In genomic region chr5:107099076-107099475, GRCm38 (mm10) we compare ENCODE assay signal across 14 mouse cellular contexts.
DNase-seq lines count a peak whose midpoint lies in the region; ATAC-seq lines count a peak whose summit lies in the region.
"Had no signal": no experiment of that assay in that cellular context is flagged by ENCODE, and none has a peak within 500 bp of the region (broad histone marks: within the 10 kb centered on the region; RNA-seq: fewer than 3 reads in every experiment).

No protein-coding gene starts in this region.

- ATAC-seq in liver, embryonic 11.5 days (replicated peaks; ENCODE audit: low FRiP score) = no peak
- ATAC-seq: activated CD4-positive, CD25-positive, alpha-beta regulatory T cell, adult 4 months; forebrain, embryonic 16.5 days had no signal

- H3K27me3 ChIP-seq in liver, embryonic 11.5 days (replicated peaks; ENCODE audit: control insufficient read depth, insufficient read depth, low read length) = no peaks in the 10 kb centered on the region
- H3K27me3 ChIP-seq: liver, embryonic 15.5 days had no signal

- peak; percentile 66 for DNase-seq in adrenal gland, adult 2 months
- no peak for DNase-seq in adrenal gland, adult 18-20 months (ENCODE audit: low spot score in 2 of 2)
- DNase-seq in kidney, postnatal 10 days = peak; percentile 64
- no peak for DNase-seq in kidney, adult 18-20 months
- DNase-seq in adrenal gland, postnatal 10 days = peak; percentile 79
- DNase-seq in cerebellum, postnatal 25 days = peak; percentile 59 to 76
- DNase-seq in right cerebral cortex, adult 2 months (ENCODE audit: low spot score in 2 of 2) = no peak
- no peak for DNase-seq in liver, embryonic 11.5 days (ENCODE audit: low spot score)
- DNase-seq: right cerebral cortex, adult 18-20 months had no signal

- no peak overlapping the region for H3K9ac ChIP-seq in liver, embryonic 11.5 days (ENCODE audit: low read depth, low read length)
- H3K9ac ChIP-seq: liver, embryonic 15.5 days had no signal

- no peak overlapping the region for H3K4me3 ChIP-seq in liver, embryonic 11.5 days (ENCODE audit: low read depth, low read length)
- H3K4me3 ChIP-seq: liver, embryonic 15.5 days; myocyte had no signal

- peaks cover 12% of the 10 kb centered on the region for H3K4me1 ChIP-seq in liver, embryonic 11.5 days (replicated peaks; ENCODE audit: control insufficient read depth, insufficient read depth, low read length)

- H3K27ac ChIP-seq in liver, embryonic 11.5 days (ENCODE audit: low read depth, low read length) = no peak overlapping the region
- H3K27ac ChIP-seq: kidney, postnatal 0 days; liver, embryonic 15.5 days had no signal

- H3K36me3 ChIP-seq in liver, embryonic 11.5 days (ENCODE audit: control insufficient read depth, insufficient read depth, low read length) = no peaks in the 10 kb centered on the region
- H3K36me3 ChIP-seq: liver, embryonic 15.5 days had no signal

- 77% methylated on average over 5 of the region's 6 CpGs for WGBS in liver, embryonic 11.5 days

- H3K9me3 ChIP-seq in liver, embryonic 11.5 days (ENCODE audit: control insufficient read depth, low read length) = no peaks in the 10 kb centered on the region
- H3K9me3 ChIP-seq: liver, embryonic 15.5 days had no signal

- no peak overlapping the region for H3K4me2 ChIP-seq in liver, embryonic 11.5 days
- H3K4me2 ChIP-seq: liver, embryonic 15.5 days had no signal

Comparison
In these comparisons a context has a peak if more than half of its experiments do, and no peak if none do; other contexts are left out.
1. DNase-seq: peak in adrenal gland, adult 2 months (single experiment), kidney, postnatal 10 days (single experiment), adrenal gland, postnatal 10 days (single experiment) and cerebellum, postnatal 25 days (2 of 2); none in adrenal gland, adult 18-20 months (0 of 2), kidney, adult 18-20 months (single experiment), right cerebral cortex, adult 2 months (0 of 2) and liver, embryonic 11.5 days (single experiment).